Mouse (Mus musculus) lung, postnatal 0 days (tissue): ENCODE measurements at regions not wholly inside any gene's neighbourhood (a gene's known extent, or its start where the extent isn't known, plus 50 kb on each side); places are given as distances from the start of the nearest gene placed in this dataset.

ENCODE experiments used
- ATAC-seq: fragments of 200-750 bp; cut with Nextera tagmentation; 2 replicates; pipeline ENCODE4 v1.8.0; 2017; ENCODE audit warnings: moderate library complexity
- DNase-seq: peaks from one replicate; pipeline ENCODE4 v3.0.0-alpha.2; 2016; ENCODE audit warnings: low spot score
- H3K27ac ChIP-seq: fragments of 300-500 bp; sonication (generic); 2 replicates; pipeline ENCODE4 v1.5.1; 2014; ENCODE audit warnings: antibody characterized with exemption, mild to moderate bottlenecking, low read length, mixed read lengths
- H3K27me3 ChIP-seq: fragments of 300-500 bp; sonication (generic); replicated peaks from 2 replicates; pipeline ENCODE4 v1.6.1; 2014; ENCODE audit warnings: low read length, mixed read lengths; ENCODE audit not compliant: insufficient read depth
- H3K36me3 ChIP-seq: fragments of 300-500 bp; sonication (generic); 2 replicates; pipeline ENCODE4 v1.6.1; 2014; ENCODE audit warnings: low read length, mixed read lengths; ENCODE audit not compliant: insufficient read depth
- H3K4me1 ChIP-seq: fragments of 300-500 bp; sonication (generic); 2 replicates; pipeline ENCODE4 v1.6.1; 2014; ENCODE audit warnings: antibody characterized with exemption, low read depth, low read length, mixed read lengths; ENCODE audit not compliant: insufficient read depth
- H3K4me2 ChIP-seq: fragments of 300-500 bp; sonication (generic); replicated peaks from 2 replicates; pipeline ENCODE4 v1.6.1; 2014; ENCODE audit warnings: low read depth, mild to moderate bottlenecking, low read length, moderate library complexity, mixed read lengths
- H3K4me3 ChIP-seq: fragments of 300-500 bp; sonication (generic); 2 replicates; pipeline ENCODE4 v1.5.1; 2014; ENCODE audit warnings: low read depth, low read length
- H3K9ac ChIP-seq: fragments of 300-500 bp; sonication (generic); replicated peaks from 2 replicates; pipeline ENCODE4 v1.6.1; 2014; ENCODE audit warnings: low read depth, mild to moderate bottlenecking
- H3K9me3 ChIP-seq: fragments of 300-500 bp; sonication (generic); 2 replicates; pipeline ENCODE4 v1.6.1; 2016; ENCODE audit warnings: low read length, mixed read lengths
- CTCF ChIP-seq: IDR thresholded peaks from 2 replicates; pipeline ENCODE4 v1.5.1; 2016; ENCODE audit warnings: antibody characterized with exemption, mild to moderate bottlenecking
- EP300 ChIP-seq: IDR thresholded peaks from 2 replicates; pipeline ENCODE4 v1.6.1; 2016; ENCODE audit warnings: antibody characterized with exemption, mild to moderate bottlenecking, control low read depth
- WGBS: fragments of 180-500 bp; shearing (Covaris S2); extraction: QIAGEN DNeasy Blood & Tissue Kit; methylation state at CpG from one replicate; pipeline ENCODE4 v1.1.7; 2014; 5-methylcytosine and 5-hydroxymethylcytosine counted together

DNA sequence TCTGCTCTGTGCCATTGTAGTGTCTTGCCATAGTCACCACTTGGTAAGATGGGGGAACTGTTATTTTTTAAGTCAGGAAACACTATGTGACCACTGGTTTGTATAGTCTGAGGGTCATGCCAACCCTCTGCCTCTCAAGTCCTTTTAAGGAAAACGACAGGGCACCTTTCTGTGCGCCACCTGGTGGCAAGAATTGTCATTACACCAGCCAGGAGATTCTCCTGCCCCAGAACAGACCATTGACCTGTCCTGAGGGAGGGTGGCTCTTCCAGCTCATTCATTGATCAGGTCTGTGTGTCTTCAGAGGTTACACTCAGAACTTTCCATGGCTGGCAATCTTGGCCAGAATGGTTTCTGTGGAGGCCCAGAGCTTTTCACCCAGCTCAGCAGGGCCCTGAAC lies 166.9 kb downstream of the Bmp7 start:
- no peaks in the 10 kb centered on the region for H3K36me3 ChIP-seq
- H3K9me3 ChIP-seq = no peaks in the 10 kb centered on the region
- H3K27ac ChIP-seq = no peak overlapping the region
- TF ChIP-seq CTCF (peak; percentile 90), EP300 (no peak)
- no peaks in the 10 kb centered on the region for H3K4me1 ChIP-seq
- no peak overlapping the region for H3K4me3 ChIP-seq
- H3K27me3 ChIP-seq = no peaks in the 10 kb centered on the region
- H3K9ac ChIP-seq = no peak overlapping the region
- DNase-seq (peak; percentile 33), ATAC-seq (no peak)
- 0% methylated on average over 2 of the region's 2 CpGs for whole genome bisulfite sequencing
- H3K4me2 ChIP-seq = no peak overlapping the region

DNA sequence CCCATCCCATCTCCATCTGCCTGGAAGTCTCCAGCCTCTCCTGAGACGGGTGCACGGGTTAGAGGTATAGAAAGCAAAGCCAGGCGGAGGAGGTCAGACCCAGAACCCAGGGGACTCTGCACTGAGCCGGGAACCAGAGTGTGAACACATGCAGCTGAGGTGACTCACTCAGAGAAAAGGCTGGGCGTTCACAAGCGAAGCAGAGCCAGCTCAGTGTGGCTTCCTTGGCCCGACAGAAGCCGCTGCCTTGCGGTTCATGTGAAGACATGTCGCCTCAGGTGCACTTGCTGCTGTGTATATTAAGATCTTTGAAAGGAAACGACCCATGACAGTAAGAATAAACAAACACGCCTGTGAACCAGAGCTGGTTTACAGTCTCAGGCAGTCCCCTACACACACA lies 163.6 kb downstream of the Bmp7 start:
- H3K4me2 ChIP-seq = no peak overlapping the region
- no peak overlapping the region for H3K9ac ChIP-seq
- no peak overlapping the region for H3K4me3 ChIP-seq
- no peaks in the 10 kb centered on the region for H3K27me3 ChIP-seq
- 36% methylated on average over 12 of the region's 12 CpGs for whole genome bisulfite sequencing
- no peaks in the 10 kb centered on the region for H3K4me1 ChIP-seq
- no peaks in the 10 kb centered on the region for H3K36me3 ChIP-seq
- no peak for ATAC-seq
- no peaks in the 10 kb centered on the region for H3K9me3 ChIP-seq
- TF ChIP-seq EP300 (no peak), CTCF (no peak)
- DNase-seq = no peak
- H3K27ac ChIP-seq = no peak overlapping the region

DNA sequence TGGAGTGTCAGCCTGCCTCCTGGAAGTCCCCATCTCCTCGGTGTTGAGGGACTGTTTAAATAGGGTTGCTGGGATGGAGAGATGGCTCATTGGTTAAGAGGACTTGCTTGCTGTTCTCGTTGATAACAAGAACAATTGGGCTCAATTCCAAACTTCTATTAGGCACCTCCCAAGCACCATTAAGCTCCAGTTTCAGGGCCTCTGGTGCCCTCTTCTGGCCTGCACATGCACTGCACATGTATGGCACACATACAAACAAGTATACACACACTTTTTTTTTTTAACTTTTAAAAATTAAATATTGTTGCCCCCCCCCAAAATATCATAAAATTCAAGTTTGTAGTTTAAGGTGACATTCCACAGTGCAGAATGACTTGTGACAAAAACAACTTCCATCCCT lies 162.3 kb downstream of the Bmp7 start:
- Histone ChIP-seq H3K27me3 (no peaks in the 10 kb centered on the region), H3K36me3 (no peaks in the 10 kb centered on the region), H3K9me3 (no peaks in the 10 kb centered on the region), H3K4me1 (no peaks in the 10 kb centered on the region), H3K4me3 (no peak overlapping the region), H3K27ac (no peak overlapping the region), H3K9ac (no peak overlapping the region), H3K4me2 (no peak overlapping the region)
- TF ChIP-seq CTCF (peak; percentile 32; the same call in 1 of the 2 replicates), EP300 (no peak)
- DNase-seq (no peak), ATAC-seq (no peak)
- WGBS = 24% methylated on average over 2 of the region's 2 CpGs

DNA sequence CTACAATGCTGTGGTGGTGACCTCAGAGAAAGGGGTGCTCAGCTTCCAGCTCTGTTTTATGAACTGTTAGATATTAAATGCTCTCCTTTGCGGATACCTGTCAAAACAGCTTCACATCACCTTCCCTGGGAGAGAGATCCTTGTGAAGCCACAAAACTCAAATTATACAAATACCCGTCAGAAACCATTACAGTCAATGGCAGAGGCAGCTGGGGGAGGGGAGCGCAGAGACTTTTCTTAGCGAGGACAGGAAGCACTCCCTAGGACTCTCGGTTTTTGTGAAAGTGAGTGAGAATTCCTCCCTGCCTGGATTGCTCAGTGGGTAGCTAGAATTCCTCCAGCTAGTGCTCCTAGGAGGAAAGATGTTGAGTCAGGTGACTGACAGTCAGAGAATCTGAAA lies 161.0 kb downstream of the Bmp7 start:
- no peak overlapping the region for H3K9ac ChIP-seq
- H3K4me1 ChIP-seq = no peaks in the 10 kb centered on the region
- no peak overlapping the region for H3K4me3 ChIP-seq
- TF ChIP-seq EP300 = no peak
- TF ChIP-seq CTCF = no peak
- no peaks in the 10 kb centered on the region for H3K36me3 ChIP-seq
- 14% methylated on average over 5 of the region's 5 CpGs for WGBS
- DNase-seq (no peak), ATAC-seq (no peak)
- no peak overlapping the region for H3K4me2 ChIP-seq
- H3K27ac ChIP-seq = no peak overlapping the region
- H3K27me3 ChIP-seq = no peaks in the 10 kb centered on the region
- no peaks in the 10 kb centered on the region for H3K9me3 ChIP-seq

DNA sequence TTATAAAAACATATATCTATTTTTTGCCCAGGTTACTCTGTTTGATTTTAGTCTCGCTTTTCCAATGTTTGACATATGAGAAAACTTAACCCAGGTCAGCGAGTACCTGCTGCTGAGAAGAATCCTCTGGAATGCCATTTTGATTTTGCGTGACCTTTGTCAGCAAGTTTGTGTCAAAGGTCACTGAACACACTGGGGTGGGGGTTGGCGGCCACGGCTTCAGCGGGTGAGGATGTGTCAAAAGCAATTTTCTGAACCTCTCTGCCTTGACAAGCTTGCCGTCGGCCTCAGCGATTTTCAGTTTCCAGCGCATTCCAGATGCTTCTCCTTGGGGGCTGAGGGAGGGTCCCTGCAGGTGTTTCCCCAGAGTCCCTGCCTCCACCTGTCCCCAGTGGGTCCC lies 157.4 kb downstream of the Bmp7 start:
- 65% methylated on average over 10 of the region's 10 CpGs for WGBS
- H3K9ac ChIP-seq = no peak overlapping the region
- H3K27ac ChIP-seq = no peak overlapping the region
- DNase-seq = no peak
- no peaks in the 10 kb centered on the region for H3K9me3 ChIP-seq
- H3K4me1 ChIP-seq = no peaks in the 10 kb centered on the region
- H3K4me3 ChIP-seq = no peak overlapping the region
- no peaks in the 10 kb centered on the region for H3K27me3 ChIP-seq
- no peak for ATAC-seq
- no peaks in the 10 kb centered on the region for H3K36me3 ChIP-seq
- H3K4me2 ChIP-seq = no peak overlapping the region
- TF ChIP-seq EP300 = no peak
- TF ChIP-seq CTCF = no peak

DNA sequence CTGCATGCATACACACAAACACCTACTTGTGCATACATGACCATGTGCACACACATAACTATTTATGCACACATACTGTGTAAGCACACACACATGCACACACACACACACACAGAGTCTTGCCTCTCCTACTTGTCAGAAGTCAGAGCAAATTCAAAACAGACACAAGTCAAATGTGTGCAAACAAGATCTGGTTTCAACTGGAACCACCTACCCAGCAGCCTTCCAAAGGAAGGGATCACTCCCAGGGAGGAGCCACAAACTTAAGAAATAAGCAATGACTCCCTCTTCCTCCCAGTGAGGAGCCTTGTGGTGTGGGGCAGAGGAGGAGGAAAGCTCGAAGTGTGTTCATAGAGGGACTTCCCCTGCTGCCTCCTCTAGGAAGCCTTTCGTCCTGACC lies 153.8 kb downstream of the Bmp7 start:
- 41% methylated on average over 2 of the region's 2 CpGs for WGBS
- TF ChIP-seq EP300 = no peak
- no peak for TF ChIP-seq CTCF
- Histone ChIP-seq H3K4me1 (no peaks in the 10 kb centered on the region; the same call in 1 of the 2 replicates), H3K27me3 (no peaks in the 10 kb centered on the region), H3K4me3 (no peak overlapping the region), H3K36me3 (no peaks in the 10 kb centered on the region), H3K9ac (no peak overlapping the region), H3K27ac (no peak overlapping the region), H3K9me3 (no peaks in the 10 kb centered on the region), H3K4me2 (no peak overlapping the region)
- no peak for DNase-seq
- no peak for ATAC-seq

DNA sequence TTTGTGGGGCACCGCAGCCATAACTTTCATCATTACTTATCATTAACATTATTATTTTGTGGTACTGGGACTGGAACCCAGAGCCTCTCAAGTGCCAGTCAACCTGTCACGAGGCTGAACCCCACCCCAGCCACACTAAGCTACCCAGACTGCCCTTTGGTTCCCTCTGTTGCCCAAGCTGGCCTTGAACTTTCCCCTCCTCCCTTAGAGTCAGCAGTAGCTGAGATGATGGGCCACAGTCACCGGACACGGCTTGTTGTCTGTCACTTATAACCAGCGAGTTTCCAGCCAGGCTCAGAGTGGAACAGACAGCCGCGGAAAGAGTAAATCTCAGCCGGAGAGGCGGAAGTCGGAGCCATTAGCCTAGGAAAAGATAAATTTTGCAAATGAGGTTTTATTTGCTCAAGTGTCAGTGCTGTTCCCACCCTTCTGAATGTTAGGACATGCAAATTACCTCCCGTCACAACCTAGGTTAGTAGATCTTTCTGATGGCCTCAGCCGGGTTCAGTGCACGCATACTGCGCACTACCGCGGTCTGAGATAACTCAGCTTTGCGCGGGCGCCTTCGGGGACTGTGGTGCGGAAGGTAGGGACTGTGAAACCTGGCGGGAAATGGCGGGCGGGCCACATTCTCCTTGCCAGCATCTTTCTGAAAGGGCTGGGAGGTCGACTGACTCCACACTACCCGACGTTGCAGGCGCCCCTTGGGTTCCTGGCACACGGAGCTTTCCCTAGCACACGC lies 152.7 kb downstream of the Bmp7 start:
- Histone ChIP-seq H3K9ac (no peak overlapping the region), H3K36me3 (no peaks in the 10 kb centered on the region), H3K4me1 (no peaks in the 10 kb centered on the region; the same call in 1 of the 2 replicates), H3K4me2 (peak overlapping the region; percentile 39), H3K4me3 (peak overlapping the region; percentile 15; the same call in 1 of the 2 replicates), H3K27ac (no peak overlapping the region), H3K9me3 (no peaks in the 10 kb centered on the region), H3K27me3 (no peaks in the 10 kb centered on the region)
- DNase-seq = peak; percentile 20
- 24% methylated on average over 30 of the region's 30 CpGs for WGBS
- TF ChIP-seq CTCF (no peak), EP300 (no peak)
- peak; percentile 27; the same call in 1 of the 2 replicates for ATAC-seq
